Mouse (Mus musculus): Measurements from ENCODE around the gene Wdr73. TPM values are rescaled to one million over a fixed set of nuclear protein-coding genes. Genes with fewer than 3 reads are reported as not detected.

Gene Wdr73
- 4.3 and 5.3 TPM in 2 replicates for polyA plus RNA-seq (2012; rRNA removed)

DNA sequence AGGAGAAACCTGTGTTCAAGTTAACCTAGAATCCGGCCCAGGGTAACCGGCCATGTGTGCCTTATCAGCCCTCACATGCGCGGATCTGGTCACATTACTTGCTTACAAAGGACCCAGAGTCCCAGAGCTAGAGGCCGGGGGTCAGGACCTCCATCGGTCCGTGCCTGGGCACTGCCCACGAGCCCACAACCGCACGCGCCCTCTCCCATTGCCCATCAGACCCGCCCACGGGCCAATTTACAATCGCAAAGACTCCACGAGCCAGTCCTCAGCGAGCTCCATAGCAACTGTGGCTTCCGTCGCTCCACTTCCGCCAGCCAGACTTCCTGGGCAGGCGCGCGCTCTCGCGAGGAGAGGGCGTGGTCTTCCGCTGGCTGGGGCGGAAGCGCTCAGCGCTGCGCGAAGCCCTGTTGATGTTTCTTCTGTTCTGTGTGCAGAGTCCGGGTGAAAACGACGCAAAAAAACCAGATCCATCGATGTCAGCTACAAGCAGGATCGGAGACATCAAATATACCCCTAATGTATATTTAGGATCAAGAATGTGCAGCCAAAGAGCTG is at the start of gene Wdr73:
Gene Wdr73, minus strand, starts transcription at position 326 of the 558 bp plus-strand sequence.

DNA sequence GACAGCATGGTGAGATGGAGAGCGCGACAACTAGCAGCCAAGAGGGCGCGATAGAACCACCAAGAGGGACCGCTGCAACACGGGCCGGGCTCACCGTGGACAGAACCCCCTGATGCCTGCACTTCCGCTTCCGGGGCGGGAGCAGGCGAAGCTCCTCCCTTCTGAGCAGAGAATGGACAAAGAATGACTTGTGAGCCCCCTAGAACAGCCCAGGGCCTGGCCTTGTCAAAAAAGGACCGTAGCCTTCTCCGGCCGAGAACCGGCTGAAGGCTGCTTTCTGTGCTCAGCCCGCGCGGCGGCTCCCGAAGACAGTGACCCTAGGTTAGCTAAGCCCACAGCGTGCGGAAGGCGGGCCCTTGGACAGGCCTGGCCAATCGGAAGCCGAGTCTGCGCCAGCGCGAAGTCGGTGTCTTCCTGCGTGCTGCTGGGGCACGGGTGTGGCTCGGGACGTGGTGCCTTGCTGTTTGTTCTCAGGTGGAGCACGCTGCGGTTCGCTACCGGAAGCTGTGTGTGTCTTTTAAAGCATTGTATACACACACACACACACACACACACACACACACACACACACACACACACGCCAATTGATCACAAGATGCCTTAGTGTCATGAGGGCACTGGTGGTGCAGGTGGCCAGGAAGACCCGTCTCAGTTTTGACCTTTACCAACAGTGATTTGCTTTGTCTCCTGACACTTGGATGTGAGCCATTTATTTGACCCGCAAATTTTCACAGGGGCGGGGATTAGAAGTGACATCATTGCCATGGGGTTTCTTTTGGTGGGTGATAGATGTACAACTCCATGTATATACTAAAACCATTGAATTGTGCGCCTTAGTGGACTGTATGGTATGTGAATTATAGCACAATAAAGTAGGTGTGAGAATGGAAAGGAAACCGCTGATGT is 46.6 kb upstream of the Wdr73 start, which contains the start of gene Sec11a:
Gene Sec11a, minus strand, starts transcription at position 336 of the 906 bp plus-strand sequence.

GRCm38 (mm10) chr7:80904921-80905515 is 3.9 kb upstream of the Wdr73 start, which contains the start of gene Nmb:
Nmb (minus strand) TSS chr7:80905076.

GRCm38 (mm10) chr7:80860729-80861274 is 40.3 kb downstream of the Wdr73 start, which contains the start of gene Zscan2:
Zscan2 (plus strand) TSS chr7:80860920.

Other genes starting within 250 kb of the Wdr73 start
- gene Crtc3, start 212.4 kb downstream of the Wdr73 start, polyA plus RNA-seq (2012; rRNA removed): 7.5 and 8.3 TPM in 2 replicates
- 8.9 and 13.1 TPM in 2 replicates for gene Iqgap1, start 75.3 kb downstream of the Wdr73 start, polyA plus RNA-seq (2012; rRNA removed)
- gene Zscan2, start 40.3 kb downstream of the Wdr73 start, polyA plus RNA-seq (2012; rRNA removed): 1.4 and 1.7 TPM in 2 replicates
- 1.2 and 2.2 TPM in 2 replicates for gene Nmb, start 3.8 kb upstream of the Wdr73 start, polyA plus RNA-seq (2012; rRNA removed)
- gene Sec11a, start 46.5 kb upstream of the Wdr73 start, polyA plus RNA-seq (2012; rRNA removed): 12.8 TPM in 2 replicates
- 5.1 and 6.5 TPM in 2 replicates for gene Zfp592, start 92.4 kb upstream of the Wdr73 start, polyA plus RNA-seq (2012; rRNA removed)
- gene Alpk3, start 156.3 kb upstream of the Wdr73 start, polyA plus RNA-seq (2012; rRNA removed): 0.29 and 0.30 TPM in 2 replicates
- 0.02 TPM in 1 of 2 replicates, not detected in the other for gene Slc28a1, start 213.5 kb upstream of the Wdr73 start, polyA plus RNA-seq (2012; rRNA removed)